Mouse (Mus musculus) MEL (cell line): ENCODE data around the gene Pla2g10. TPM values are rescaled to one million over a fixed set of nuclear protein-coding genes. Genes with fewer than 3 reads are reported as not detected.

Experiments used
- DNase-seq: peaks from one replicate; pipeline ENCODE4 v3.0.0; 2011; ENCODE audit warnings: low read depth, low spot score
- H3K27ac ChIP-seq: 2 replicates; pipeline ENCODE4 v1.5.1; 2012; ENCODE audit warnings: low read depth, mild to moderate bottlenecking, control low read depth, low read length, moderate library complexity; ENCODE audit not compliant: control insufficient read depth
- H3K27me3 ChIP-seq, 2 experiments: fragments of 150-350 bp in 1 of 2; sonication (generic) in 1 of 2; 2 replicates each; pipeline ENCODE4 v1.6.1; 2012; ENCODE audit warnings: low read length in 2 of 2, mild to moderate bottlenecking in 2 of 2, improper control_type of control experiment in 1 of 2, moderate library complexity in 1 of 2; ENCODE audit not compliant: insufficient read depth in 2 of 2, control insufficient read depth in 1 of 2
- H3K36me3 ChIP-seq, 2 experiments: 2 replicates each; pipeline ENCODE4 v1.6.1; 2012 to 2014; ENCODE audit warnings: low read length in 2 of 2, improper control_type of control experiment in 1 of 2, inconsistent platforms in 1 of 2, mild to moderate bottlenecking in 1 of 2; ENCODE audit not compliant: insufficient read depth in 2 of 2, control insufficient read depth in 1 of 2
- H3K4me1 ChIP-seq, 2 experiments: fragments of 150-350 bp in 1 of 2; sonication (generic) in 1 of 2; 2 replicates each; pipeline ENCODE4 v1.6.1; 2012; ENCODE audit warnings: low read length in 2 of 2, improper control_type of control experiment in 1 of 2, mild to moderate bottlenecking in 1 of 2; ENCODE audit not compliant: insufficient read depth in 2 of 2, control insufficient read depth in 1 of 2
- H3K4me3 ChIP-seq, 2 experiments: fragments of 150-350 bp in 1 of 2; sonication (generic) in 1 of 2; 2 replicates each; pipeline ENCODE4 v1.5.1; 2012; ENCODE audit warnings: low read depth in 2 of 2, low read length in 2 of 2, mild to moderate bottlenecking in 2 of 2, moderate library complexity in 2 of 2, control low read depth in 1 of 2, improper control_type of control experiment in 1 of 2; ENCODE audit not compliant: control insufficient read depth in 1 of 2, insufficient read depth in 1 of 2
- H3K79me2 ChIP-seq: 2 replicates; pipeline ENCODE4 v1.6.1; 2012; ENCODE audit warnings: mild to moderate bottlenecking, low read length, moderate library complexity; ENCODE audit not compliant: control insufficient read depth, poor library complexity, insufficient read depth
- H3K9ac ChIP-seq: 2 replicates; pipeline ENCODE4 v1.6.1; 2012; ENCODE audit warnings: low read depth, mild to moderate bottlenecking, control low read depth, low read length, moderate library complexity; ENCODE audit not compliant: control insufficient read depth, poor library complexity, severe bottlenecking
- H3K9me3 ChIP-seq: fragments of 150-350 bp; sonication (generic); replicated peaks from 2 replicates; pipeline ENCODE4 v1.6.1; 2012; ENCODE audit warnings: mild to moderate bottlenecking, low read length, improper control_type of control experiment, moderate library complexity; ENCODE audit not compliant: insufficient read depth
- BHLHE40 ChIP-seq: IDR thresholded peaks from 2 replicates; pipeline ENCODE4 v1.6.1; 2012; ENCODE audit warnings: low read depth, mild to moderate bottlenecking, inconsistent platforms, low read length, improper control_type of control experiment, borderline replicate concordance
- CHD1 ChIP-seq: IDR thresholded peaks from 2 replicates; pipeline ENCODE4 v1.6.1; 2012; ENCODE audit warnings: low read depth, mild to moderate bottlenecking, inconsistent platforms, low read length, improper control_type of control experiment
- CHD2 ChIP-seq: IDR thresholded peaks from 2 replicates; pipeline ENCODE4 v1.6.1; 2011; ENCODE audit warnings: low read length, improper control_type of control experiment
- CTCF ChIP-seq, 3 experiments: IDR thresholded peaks in 2 of 3; conservative IDR thresholded peaks in 1 of 3; 2 replicates each; pipeline ENCODE4 v1.5.1; 2011 to 2012; ENCODE audit warnings: low read length in 3 of 3, low read depth in 2 of 3, mild to moderate bottlenecking in 2 of 3, improper control_type of control experiment in 1 of 3, inconsistent platforms in 1 of 3, mixed read lengths in 1 of 3, moderate library complexity in 1 of 3; ENCODE audit not compliant: control insufficient read depth in 1 of 3, insufficient read depth in 1 of 3, poor library complexity in 1 of 3, severe bottlenecking in 1 of 3
- E2F4 ChIP-seq: IDR thresholded peaks from 2 replicates; pipeline ENCODE4 v1.6.1; 2011; ENCODE audit warnings: low read depth, low read length, improper control_type of control experiment, borderline replicate concordance
- ELF1 ChIP-seq: IDR thresholded peaks from 2 replicates; pipeline ENCODE4 v1.6.1; 2014; ENCODE audit warnings: low read depth, mild to moderate bottlenecking, inconsistent platforms, low read length, improper control_type of control experiment, moderate library complexity
- ETS1 ChIP-seq: IDR thresholded peaks from 2 replicates; pipeline ENCODE4 v1.6.1; 2012; ENCODE audit warnings: low read depth, mild to moderate bottlenecking, inconsistent platforms, low read length, improper control_type of control experiment, moderate library complexity
- GABPA ChIP-seq: IDR thresholded peaks from 2 replicates; pipeline ENCODE4 v1.6.1; 2012; ENCODE audit warnings: low read depth, mild to moderate bottlenecking, inconsistent platforms, low read length, improper control_type of control experiment, moderate library complexity
- GATA1 ChIP-seq: IDR thresholded peaks from 2 replicates; pipeline ENCODE4 v1.6.1; 2011; ENCODE audit warnings: low read depth, low read length, improper control_type of control experiment
- HCFC1 ChIP-seq: IDR thresholded peaks from 2 replicates; pipeline ENCODE4 v1.6.1; 2012; ENCODE audit warnings: low read depth, mild to moderate bottlenecking, inconsistent platforms, low read length, improper control_type of control experiment, moderate library complexity
- JUND ChIP-seq: IDR thresholded peaks from 2 replicates; pipeline ENCODE4 v1.6.1; 2011; ENCODE audit warnings: low read depth, mild to moderate bottlenecking, improper control_type of control experiment, low read length
- KAT2A ChIP-seq: conservative IDR thresholded peaks from 2 replicates; pipeline ENCODE4 v1.6.1; 2012; ENCODE audit warnings: low read depth, low read length, improper control_type of control experiment, inconsistent platforms
- MAX ChIP-seq: IDR thresholded peaks from 2 replicates; pipeline ENCODE4 v1.6.1; 2011; ENCODE audit warnings: low read length, improper control_type of control experiment
- MAZ ChIP-seq: IDR thresholded peaks from 2 replicates; pipeline ENCODE4 v1.6.1; 2012; ENCODE audit warnings: low read depth, mild to moderate bottlenecking, inconsistent platforms, low read length, improper control_type of control experiment
- MEF2A ChIP-seq: IDR thresholded peaks from 2 replicates; pipeline ENCODE4 v1.6.1; 2014; ENCODE audit warnings: low read depth, mild to moderate bottlenecking, inconsistent platforms, low read length, improper control_type of control experiment; ENCODE audit not compliant: poor library complexity, insufficient replicate concordance, severe bottlenecking; ENCODE audit errors: extremely low read depth
- MXI1 ChIP-seq: IDR thresholded peaks from 2 replicates; pipeline ENCODE4 v1.6.1; 2011; ENCODE audit warnings: mild to moderate bottlenecking, low read depth, low read length, improper control_type of control experiment
- MYB ChIP-seq: IDR thresholded peaks from 2 replicates; pipeline ENCODE4 v1.6.1; 2011; ENCODE audit warnings: mild to moderate bottlenecking, low read depth, low read length, improper control_type of control experiment
- MYC ChIP-seq: IDR thresholded peaks from 2 replicates; pipeline ENCODE4 v1.6.1; 2011; ENCODE audit warnings: low read depth, mild to moderate bottlenecking, low read length, improper control_type of control experiment, moderate library complexity
- NELFE ChIP-seq: IDR thresholded peaks from 2 replicates; pipeline ENCODE4 v1.6.1; 2011; ENCODE audit warnings: low read depth, low read length, improper control_type of control experiment
- NRF1 ChIP-seq: IDR thresholded peaks from 2 replicates; pipeline ENCODE4 v1.6.1; 2014; ENCODE audit warnings: low read depth, mild to moderate bottlenecking, inconsistent platforms, low read length, improper control_type of control experiment, moderate library complexity; ENCODE audit not compliant: poor library complexity, insufficient read depth, severe bottlenecking
- POLR2A ChIP-seq, 2 experiments: IDR thresholded peaks; 2 replicates each; pipeline ENCODE4 v1.6.1; 2011 to 2012; ENCODE audit warnings: low read length in 2 of 2, mild to moderate bottlenecking in 2 of 2, control low read depth in 1 of 2, improper control_type of control experiment in 1 of 2, low read depth in 1 of 2, moderate library complexity in 1 of 2; ENCODE audit not compliant: control insufficient read depth in 1 of 2, insufficient read depth in 1 of 2, poor library complexity in 1 of 2
- POLR2AphosphoS2 ChIP-seq: IDR thresholded peaks from 2 replicates; pipeline ENCODE4 v1.6.1; 2011; ENCODE audit warnings: low read length, improper control_type of control experiment
- POLR2AphosphoS5 ChIP-seq: IDR thresholded peaks from 2 replicates; pipeline ENCODE4 v1.6.1; 2012; ENCODE audit warnings: low read depth, borderline replicate concordance, mild to moderate bottlenecking, inconsistent platforms, low read length, moderate library complexity, mixed read lengths
- RAD21 ChIP-seq: IDR thresholded peaks from 2 replicates; pipeline ENCODE4 v1.6.1; 2011; ENCODE audit warnings: mild to moderate bottlenecking, low read depth, low read length, improper control_type of control experiment
- RCOR1 ChIP-seq: IDR thresholded peaks from 2 replicates; pipeline ENCODE4 v1.6.1; 2012; ENCODE audit warnings: low read depth, mild to moderate bottlenecking, inconsistent platforms, low read length, improper control_type of control experiment
- SMC3 ChIP-seq: IDR thresholded peaks from 2 replicates; pipeline ENCODE4 v1.6.1; 2011; ENCODE audit warnings: low read depth, low read length, improper control_type of control experiment
- TAL1 ChIP-seq: IDR thresholded peaks from 2 replicates; pipeline ENCODE4 v1.6.1; 2012; ENCODE audit warnings: mild to moderate bottlenecking, inconsistent platforms, low read length, moderate library complexity, mixed read lengths
- TBP ChIP-seq: IDR thresholded peaks from 2 replicates; pipeline ENCODE4 v1.8.0; 2011; ENCODE audit warnings: low read depth, low read length, improper control_type of control experiment
- TCF12 ChIP-seq: IDR thresholded peaks from 2 replicates; pipeline ENCODE4 v1.6.1; 2014; ENCODE audit warnings: low read depth, mild to moderate bottlenecking, inconsistent platforms, low read length, improper control_type of control experiment, moderate library complexity
- UBTF ChIP-seq: IDR thresholded peaks from 2 replicates; pipeline ENCODE4 v1.6.1; 2012; ENCODE audit warnings: low read depth, mild to moderate bottlenecking, inconsistent platforms, low read length, improper control_type of control experiment, moderate library complexity, borderline replicate concordance; ENCODE audit not compliant: insufficient read depth
- USF1 ChIP-seq: IDR thresholded peaks from 2 replicates; pipeline ENCODE4 v1.6.1; 2014; ENCODE audit warnings: low read depth, mild to moderate bottlenecking, inconsistent platforms, low read length, improper control_type of control experiment, moderate library complexity
- USF2 ChIP-seq, 2 experiments: IDR thresholded peaks; 2 replicates each; pipeline ENCODE4 v1.6.1; 2011 to 2012; ENCODE audit warnings: improper control_type of control experiment in 2 of 2, low read length in 2 of 2, borderline replicate concordance in 1 of 2, inconsistent platforms in 1 of 2, low read depth in 1 of 2, mild to moderate bottlenecking in 1 of 2; ENCODE audit not compliant: insufficient read depth in 1 of 2
- ZC3H11A ChIP-seq: IDR thresholded peaks from 2 replicates; pipeline ENCODE4 v1.6.1; 2012; ENCODE audit warnings: low read depth, mild to moderate bottlenecking, inconsistent platforms, low read length, improper control_type of control experiment
- ZKSCAN1 ChIP-seq: IDR thresholded peaks from 2 replicates; pipeline ENCODE4 v1.6.1; 2012; ENCODE audit warnings: low read depth, mild to moderate bottlenecking, inconsistent platforms, low read length, improper control_type of control experiment, moderate library complexity
- ZMIZ1 ChIP-seq: IDR thresholded peaks from 2 replicates; pipeline ENCODE4 v1.6.1; 2012; ENCODE audit warnings: low read depth, mild to moderate bottlenecking, inconsistent platforms, low read length, improper control_type of control experiment, moderate library complexity
- ZNF384 ChIP-seq: IDR thresholded peaks from 2 replicates; pipeline ENCODE4 v1.6.1; 2012; ENCODE audit warnings: low read depth, mild to moderate bottlenecking, inconsistent platforms, low read length, improper control_type of control experiment
- polyA plus RNA-seq, 2 experiments: library from polyadenylated mRNA; stranded (reverse) in 1 of 2; unstranded in 1 of 2; fragments of >175 nt in 1 of 2; fragments of >200 nt in 1 of 2; gene quantifications; 2 replicates each; pipeline versions ENCODE4 v1.2.1 to v1.2.4; 2012; ENCODE audit warnings: low replicate concordance in 2 of 2, low read depth in 1 of 2; ENCODE audit not compliant: insufficient read length in 2 of 2, insufficient read depth in 1 of 2, missing spikeins in 1 of 2
- total RNA-seq: library from RNA; depleted of rRNA; stranded (reverse); fragments of 300-350 nt; gene quantifications from 2 replicates; pipeline ENCODE4 v1.2.3, GENCODE M21; 2012

Pla2g10 gene
- total and polyA plus RNA-seq, 3 experiments: not detected

- peak; percentile 98 for DNase-seq
- H3K9me3 ChIP-seq: no peaks in the 10 kb centered on the region
- peaks cover 0 to 22% of the 10 kb centered on the region in 2 experiments; a peak in 3 of 4 replicates for H3K36me3 ChIP-seq
- peaks cover 22% of the 10 kb centered on the region for H3K79me2 ChIP-seq
- peak within 1 kb of the TSS; percentile 90 for H3K27ac ChIP-seq
- H3K4me1 ChIP-seq: peaks cover 3 to 20% of the 10 kb centered on the region in 2 experiments; a peak in 3 of 4 replicates
- no peaks in the 10 kb centered on the region for H3K27me3 ChIP-seq
- peak within 1 kb of the TSS; percentile 77 to 84 for H3K4me3 ChIP-seq
- peak within 1 kb of the TSS; percentile 84 for H3K9ac ChIP-seq
- TF ChIP-seq MXI1: peak; percentile 71
- TF ChIP-seq CTCF (IDR thresholded peaks at IDR 0.05 in 2 of 3, conservative IDR thresholded peaks at IDR 0.05 in 1 of 3; ENCODE audit: control insufficient read depth in 1 of 3, insufficient read depth in 1 of 3, low read depth in 2 of 3, low read length in 3 of 3, poor library complexity in 1 of 3, severe bottlenecking in 1 of 3): no peak
- peak; percentile 95 for TF ChIP-seq NELFE
- TF ChIP-seq ZKSCAN1: no peak
- no peak for TF ChIP-seq CHD1
- no peak for TF ChIP-seq RCOR1
- TF ChIP-seq SMC3: no peak
- no peak for TF ChIP-seq MYB
- no peak for TF ChIP-seq GATA1
- TF ChIP-seq E2F4: no peak
- TF ChIP-seq TAL1: no peak
- no peak for TF ChIP-seq POLR2AphosphoS5
- peak; percentile 64 for TF ChIP-seq MAX
- peak; percentile 75 for TF ChIP-seq ZMIZ1
- TF ChIP-seq GABPA: peak; percentile 35; the same call in 1 of the 2 replicates
- TF ChIP-seq MEF2A: 0 out of 2 replicates have a peak, but pooled peaks have one; percentile 34
- TF ChIP-seq USF1: no peak
- TF ChIP-seq CHD2: no peak
- TF ChIP-seq ELF1: peak; percentile 92
- 0 out of 2 replicates have a peak, but pooled peaks have one; percentile 23 for TF ChIP-seq ZNF384
- TF ChIP-seq HCFC1: peak; percentile 91
- no peak for TF ChIP-seq ZC3H11A
- peak; percentile 71; the same call in 1 of the 2 replicates for TF ChIP-seq KAT2A
- peak; percentile 62 for TF ChIP-seq TCF12
- no peak for TF ChIP-seq MAZ
- TF ChIP-seq ETS1: no peak; the same call in 1 of the 2 replicates
- peak; percentile 77 for TF ChIP-seq MYC
- TF ChIP-seq JUND: no peak
- TF ChIP-seq NRF1: peak; percentile 96
- peak; percentile 95 for TF ChIP-seq TBP
- no peak for TF ChIP-seq USF2 (IDR thresholded peaks at IDR 0.05; ENCODE audit: borderline replicate concordance in 1 of 2, insufficient read depth in 1 of 2, low read depth in 1 of 2, low read length in 2 of 2)
- peak; percentile 48 to 93; a peak in 3 of 4 replicates for TF ChIP-seq POLR2A (IDR thresholded peaks at IDR 0.05; ENCODE audit: control insufficient read depth in 1 of 2, insufficient read depth in 1 of 2, low read depth in 1 of 2, low read length in 2 of 2, poor library complexity in 1 of 2)
- TF ChIP-seq BHLHE40: no peak
- TF ChIP-seq UBTF: no peak
- TF ChIP-seq POLR2AphosphoS2: peak; percentile 95
- no peak for TF ChIP-seq RAD21
Measured at GRCm38 (mm10) chr16:13671685-13672385, 58.9 kb downstream of the Pla2g10 start, which contains the start of the genes Bfar and 3110001I22Rik. TSS of gene Bfar (plus strand) at chr16:13671858. TSS of gene 3110001I22Rik (plus strand) at chr16:13671929.
